Comparison of ENCODE assay signal across 8 mouse cellular contexts in the genomic region with DNA sequence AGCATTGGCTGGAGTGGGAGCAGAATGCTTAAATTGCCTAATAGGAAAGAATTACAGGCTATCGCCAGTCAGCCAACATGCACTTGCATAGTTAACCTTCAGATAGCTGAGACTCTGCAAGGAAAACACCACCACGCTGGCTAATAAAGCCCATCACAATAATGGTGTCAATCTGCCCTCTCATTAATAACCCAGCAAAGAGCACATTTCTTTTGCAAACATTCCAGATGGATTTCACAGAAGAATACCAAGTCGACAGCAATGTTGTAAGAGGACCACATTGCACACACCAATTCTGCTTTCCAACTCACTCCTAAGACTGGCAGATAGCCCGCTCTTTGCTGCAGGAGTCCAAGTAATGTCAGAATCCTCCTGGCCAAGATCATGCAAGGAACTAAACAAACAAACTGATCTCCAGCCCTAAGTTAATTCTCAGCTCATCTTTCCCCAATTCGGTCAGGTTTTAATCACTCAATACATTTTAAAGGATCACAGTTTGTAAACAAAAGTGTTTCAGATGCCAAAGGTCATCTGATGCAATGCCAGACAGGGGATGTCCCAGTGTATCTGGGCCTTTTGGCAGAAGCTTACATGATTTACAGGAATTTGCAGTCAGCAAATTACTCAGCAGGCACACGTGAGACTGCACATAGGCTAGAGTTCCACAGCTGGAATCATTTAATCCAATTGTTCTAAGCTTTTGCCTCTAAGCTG.
DNase-seq lines count a peak whose midpoint lies in the region; ATAC-seq lines count a peak whose summit lies in the region.

No protein-coding gene starts in this region.

- ATAC-seq in embryonic facial prominence, embryonic 11.5 days (replicated peaks; ENCODE audit: insufficient number of reproducible peaks, low FRiP score, low TSS enrichment, low read depth), result peak; percentile 70; the same call in 1 of the 2 replicates
- peak; percentile 44; the same call in 1 of the 2 replicates for ATAC-seq in limb, embryonic 11.5 days (ENCODE audit: insufficient number of reproducible peaks, low FRiP score, low TSS enrichment, low read depth)
- no peak; the same call in 1 of the 2 replicates for ATAC-seq in midbrain, embryonic 14.5 days (ENCODE audit: low FRiP score, low TSS enrichment)
- ATAC-seq in activated CD4-positive, CD25-positive, alpha-beta regulatory T cell, adult 4 months, result no peak

- WGBS in embryonic facial prominence, embryonic 11.5 days, result 14% methylated on average over 6 of the region's 6 CpGs
- 21% methylated on average over 6 of the region's 6 CpGs for WGBS in limb, embryonic 11.5 days
- 29% methylated on average over 6 of the region's 6 CpGs for WGBS in midbrain, embryonic 14.5 days

- H3K4me2 ChIP-seq in embryonic facial prominence, embryonic 11.5 days (ENCODE audit: low read depth, low read length), result no peak overlapping the region
- H3K4me2 ChIP-seq in limb, embryonic 11.5 days (ENCODE audit: low read depth, severe bottlenecking), result no peak overlapping the region
- no peak overlapping the region for H3K4me2 ChIP-seq in midbrain, embryonic 14.5 days (ENCODE audit: low read length)

- no peaks in the 10 kb centered on the region for H3K27me3 ChIP-seq in embryonic facial prominence, embryonic 11.5 days (ENCODE audit: control insufficient read depth, insufficient read depth, low read length)
- no peaks in the 10 kb centered on the region for H3K27me3 ChIP-seq in limb, embryonic 11.5 days (ENCODE audit: control insufficient read depth, insufficient read depth, low read length)
- no peaks in the 10 kb centered on the region for H3K27me3 ChIP-seq in midbrain, embryonic 14.5 days (ENCODE audit: control insufficient read depth, insufficient read depth, low read length)

- no peak overlapping the region for H3K4me3 ChIP-seq in embryonic facial prominence, embryonic 11.5 days (ENCODE audit: low read depth, low read length)
- H3K4me3 ChIP-seq in limb, embryonic 11.5 days (ENCODE audit: low read depth, low read length), result no peak overlapping the region
- H3K4me3 ChIP-seq in midbrain, embryonic 14.5 days (replicated peaks; ENCODE audit: low read depth, low read length), result no peak overlapping the region

- no peaks in the 10 kb centered on the region for H3K4me1 ChIP-seq in embryonic facial prominence, embryonic 11.5 days (ENCODE audit: control insufficient read depth, insufficient read depth, low read length)
- peaks cover 5% of the 10 kb centered on the region; the same call in 1 of the 2 replicates for H3K4me1 ChIP-seq in limb, embryonic 11.5 days (ENCODE audit: control insufficient read depth, insufficient read depth, low read length)
- H3K4me1 ChIP-seq in midbrain, embryonic 14.5 days (ENCODE audit: control insufficient read depth, insufficient read depth, low read length), result peaks cover 12% of the 10 kb centered on the region

- H3K27ac ChIP-seq in embryonic facial prominence, embryonic 11.5 days (replicated peaks; ENCODE audit: low read depth, low read length), result no peak overlapping the region
- H3K27ac ChIP-seq in limb, embryonic 11.5 days (replicated peaks; ENCODE audit: low read depth, low read length), result no peak overlapping the region
- H3K27ac ChIP-seq in midbrain, embryonic 14.5 days (replicated peaks; ENCODE audit: low read depth, low read length), result no peak overlapping the region

- intact Hi-C loops in heart, postnatal 14 days (cut with DNase I), result no loop called here

- no peak overlapping the region for H3K9ac ChIP-seq in embryonic facial prominence, embryonic 11.5 days (replicated peaks; ENCODE audit: low read length)
- H3K9ac ChIP-seq in limb, embryonic 11.5 days (ENCODE audit: low read length), result no peak overlapping the region
- H3K9ac ChIP-seq in midbrain, embryonic 14.5 days (replicated peaks; ENCODE audit: low read length), result no peak overlapping the region

- no peaks in the 10 kb centered on the region for H3K36me3 ChIP-seq in embryonic facial prominence, embryonic 11.5 days (replicated peaks; ENCODE audit: control insufficient read depth, insufficient read depth, low read depth, low read length)
- no peaks in the 10 kb centered on the region for H3K36me3 ChIP-seq in limb, embryonic 11.5 days (ENCODE audit: control insufficient read depth, insufficient read depth, low read length)
- no peaks in the 10 kb centered on the region for H3K36me3 ChIP-seq in midbrain, embryonic 14.5 days (ENCODE audit: control insufficient read depth, insufficient read depth, low read length)

- H3K9me3 ChIP-seq in embryonic facial prominence, embryonic 11.5 days (replicated peaks; ENCODE audit: control insufficient read depth, low read length), result no peaks in the 10 kb centered on the region
- H3K9me3 ChIP-seq in limb, embryonic 11.5 days (ENCODE audit: control insufficient read depth, low read length), result no peaks in the 10 kb centered on the region
- H3K9me3 ChIP-seq in midbrain, embryonic 14.5 days (ENCODE audit: control insufficient read depth, low read length), result no peaks in the 10 kb centered on the region

- peak; percentile 8 to 30 for DNase-seq in cerebellum, postnatal 25 days
- DNase-seq in cerebellum, postnatal 4 days (ENCODE audit: low spot score in 2 of 2), result no peak
- DNase-seq in embryonic facial prominence, embryonic 11.5 days (ENCODE audit: low spot score), result peak; percentile 89
- peak; percentile 48 for DNase-seq in heart, postnatal 14 days
- DNase-seq in limb, embryonic 11.5 days (ENCODE audit: low spot score), result peak; percentile 49
- DNase-seq in midbrain, embryonic 14.5 days, result peak; percentile 26
- DNase-seq in right cerebral cortex, adult 18-20 months, result no peak

Comparison
In these comparisons a context has a peak if more than half of its experiments do, and no peak if none do; other contexts are left out.
1. DNase-seq: peak in cerebellum, postnatal 25 days (2 of 2), embryonic facial prominence, embryonic 11.5 days (single experiment), heart, postnatal 14 days (2 of 2), limb, embryonic 11.5 days (single experiment) and midbrain, embryonic 14.5 days (single experiment); none in cerebellum, postnatal 4 days (0 of 2) and right cerebral cortex, adult 18-20 months (single experiment).
2. ATAC-seq: peak in embryonic facial prominence, embryonic 11.5 days (single experiment) and limb, embryonic 11.5 days (single experiment); none in midbrain, embryonic 14.5 days (single experiment) and activated CD4-positive, CD25-positive, alpha-beta regulatory T cell, adult 4 months (single experiment).